Mouse (Mus musculus) forebrain, embryonic 12.5 days (tissue): ENCODE measurements around the gene Tmed4. TPM values are rescaled to one million over a fixed set of nuclear protein-coding genes. Genes with fewer than 3 reads are reported as not detected.

Source experiments
- ATAC-seq: fragments of 200-750 bp; cut with Nextera tagmentation; 2 replicates; pipeline ENCODE4 v1.8.0; 2017; ENCODE audit warnings: moderate TSS enrichment; ENCODE audit not compliant: low FRiP score
- H3K27ac ChIP-seq: fragments of 300-500 bp; sonication (generic); 2 replicates; pipeline ENCODE4 v1.5.1; 2016; ENCODE audit warnings: mild to moderate bottlenecking
- H3K27me3 ChIP-seq: fragments of 300-500 bp; sonication (generic); 2 replicates; pipeline ENCODE4 v1.6.1; 2016; ENCODE audit warnings: mild to moderate bottlenecking
- H3K36me3 ChIP-seq: fragments of 300-500 bp; sonication (generic); replicated peaks from 2 replicates; pipeline ENCODE4 v1.6.1; 2016; ENCODE audit warnings: mild to moderate bottlenecking
- H3K4me1 ChIP-seq: fragments of 300-500 bp; sonication (generic); 2 replicates; pipeline ENCODE4 v1.6.1; 2016
- H3K4me2 ChIP-seq: fragments of 300-500 bp; sonication (generic); 2 replicates; pipeline ENCODE4 v1.6.1; 2016; ENCODE audit warnings: mild to moderate bottlenecking, moderate library complexity
- H3K4me3 ChIP-seq: fragments of 300-500 bp; sonication (generic); replicated peaks from 2 replicates; pipeline ENCODE4 v1.5.1; 2016; ENCODE audit warnings: mild to moderate bottlenecking
- H3K9ac ChIP-seq: fragments of 300-500 bp; sonication (generic); 2 replicates; pipeline ENCODE4 v1.6.1; 2016; ENCODE audit warnings: mild to moderate bottlenecking
- H3K9me3 ChIP-seq: fragments of 300-500 bp; sonication (generic); 2 replicates; pipeline ENCODE4 v1.6.1; 2016
- WGBS: fragments of 180-500 bp; shearing (Covaris S2); methylation state at CpG from one replicate; pipeline ENCODE4 v1.1.7; 2016; 5-methylcytosine and 5-hydroxymethylcytosine counted together
- polyA plus RNA-seq: library from polyadenylated mRNA; unstranded; fragments of >200 nt; fragmentation: Nextera tagmentation; extraction: Ambion mirVana; gene quantifications from 2 replicates; pipeline ENCODE4 v1.2.1, GENCODE M21; 2016

The Tmed4 gene
- polyA plus RNA-seq, 1 experiment from 2014 or later, result 151 TPM

DNA sequence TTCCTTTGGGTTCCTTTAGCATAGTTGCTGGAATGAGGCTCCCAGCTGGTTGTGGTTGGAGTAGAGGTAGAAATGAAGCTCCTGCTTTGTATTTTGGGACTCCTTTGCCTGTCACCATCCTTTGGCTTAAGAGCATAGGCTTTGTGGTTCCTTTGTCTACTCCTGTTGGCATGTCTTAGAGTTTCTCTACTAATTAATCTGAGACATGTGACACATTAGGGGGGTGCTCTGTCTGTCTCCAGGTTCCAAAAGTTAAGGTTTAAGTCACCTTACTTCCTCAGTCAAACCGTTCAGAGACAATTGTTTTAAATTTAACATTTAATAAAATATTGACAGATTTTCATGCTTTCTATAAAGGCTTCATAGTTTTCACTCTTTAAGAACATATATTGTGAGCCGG, 18.9 kb upstream of the Tmed4 start:
- H3K27ac ChIP-seq, result no peak overlapping the region
- ATAC-seq, result no peak
- no peaks in the 10 kb centered on the region for H3K27me3 ChIP-seq
- 93% methylated on average over 2 of the region's 2 CpGs for WGBS
- H3K4me2 ChIP-seq, result no peak overlapping the region
- peaks cover 17% of the 10 kb centered on the region for H3K36me3 ChIP-seq
- H3K4me3 ChIP-seq, result no peak overlapping the region
- no peaks in the 10 kb centered on the region for H3K9me3 ChIP-seq
- no peak overlapping the region for H3K9ac ChIP-seq
- peaks cover 14% of the 10 kb centered on the region for H3K4me1 ChIP-seq

DNA sequence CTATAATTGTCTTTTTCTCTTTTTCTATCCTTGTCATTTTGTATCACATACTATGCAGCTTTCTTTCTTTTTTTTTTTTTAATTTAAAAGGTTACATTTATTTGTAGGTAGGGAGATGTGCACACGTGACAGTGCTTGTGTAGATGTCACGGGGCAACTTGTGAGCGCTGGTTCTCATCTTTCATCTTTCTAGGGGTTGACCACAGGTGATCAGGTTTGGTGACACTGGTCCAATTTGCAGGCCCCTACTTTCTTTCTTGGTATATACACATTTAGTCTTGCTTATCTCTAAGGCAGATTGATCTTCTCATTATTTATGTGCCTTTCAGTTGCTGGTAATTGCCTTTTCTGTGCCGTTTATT, 18.3 kb upstream of the Tmed4 start:
- peak overlapping the region; percentile 84 for H3K4me2 ChIP-seq
- no peak for ATAC-seq
- no peaks in the 10 kb centered on the region for H3K9me3 ChIP-seq
- H3K27ac ChIP-seq, result no peak overlapping the region
- peaks cover 14% of the 10 kb centered on the region for H3K4me1 ChIP-seq
- no peak overlapping the region for H3K9ac ChIP-seq
- WGBS, result 96% methylated on average over 4 of the region's 4 CpGs
- H3K4me3 ChIP-seq, result peak overlapping the region; percentile 83
- peaks cover 11% of the 10 kb centered on the region for H3K36me3 ChIP-seq
- no peaks in the 10 kb centered on the region for H3K27me3 ChIP-seq

DNA sequence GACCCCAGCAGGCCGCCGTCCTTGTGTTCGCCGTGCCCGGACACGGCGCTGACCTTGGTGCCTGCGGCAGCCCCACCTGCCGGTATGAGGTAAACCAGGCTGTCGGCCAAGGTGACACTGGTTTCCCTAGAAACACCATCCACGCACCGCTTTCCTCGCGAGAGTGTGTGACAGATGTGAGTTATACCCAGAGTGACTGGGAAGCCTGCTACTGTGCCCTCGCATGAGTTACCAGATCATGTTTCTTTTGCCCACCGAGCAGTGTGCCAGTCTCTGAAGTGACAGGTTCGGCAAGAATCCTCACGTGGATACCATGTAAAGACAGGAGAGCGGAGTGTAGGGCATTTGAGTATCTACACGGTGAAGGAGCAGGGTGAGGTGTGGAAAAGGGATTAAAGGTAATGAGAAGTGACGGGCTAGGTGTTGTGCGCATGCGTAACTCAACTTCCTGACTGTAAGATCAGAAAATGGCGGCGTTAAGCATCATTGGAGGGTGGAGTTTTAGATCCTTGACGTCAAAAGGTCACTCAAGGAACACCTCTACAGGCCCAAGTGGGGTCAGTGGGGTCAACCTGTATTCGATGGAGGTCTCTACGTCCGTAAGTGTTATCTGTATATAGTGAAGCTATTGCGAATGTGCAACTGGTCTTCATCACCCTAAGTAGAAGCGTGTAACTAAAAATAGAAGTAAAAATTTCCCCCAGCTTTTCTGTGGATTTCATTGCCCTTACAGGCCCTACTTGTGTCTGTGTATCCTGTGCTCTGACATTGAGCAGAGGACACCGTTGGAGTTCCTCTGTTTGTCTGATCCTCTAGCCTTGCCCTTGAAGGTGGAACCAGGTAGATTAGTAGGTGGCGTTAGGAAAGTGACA, 17.7 kb upstream of the Tmed4 start:
- peak overlapping the region; percentile 71 for H3K9ac ChIP-seq
- WGBS, result 18% methylated on average over 33 of the region's 33 CpGs
- H3K36me3 ChIP-seq, result peaks cover 5% of the 10 kb centered on the region; the same call in 1 of the 2 replicates
- no peaks in the 10 kb centered on the region for H3K9me3 ChIP-seq
- H3K27ac ChIP-seq, result peak overlapping the region; percentile 80
- H3K4me1 ChIP-seq, result peaks cover 14% of the 10 kb centered on the region
- no peaks in the 10 kb centered on the region for H3K27me3 ChIP-seq
- peak; percentile 2; the same call in 1 of the 2 replicates for ATAC-seq
- H3K4me2 ChIP-seq, result peak overlapping the region; percentile 84
- H3K4me3 ChIP-seq, result peak overlapping the region; percentile 83

DNA sequence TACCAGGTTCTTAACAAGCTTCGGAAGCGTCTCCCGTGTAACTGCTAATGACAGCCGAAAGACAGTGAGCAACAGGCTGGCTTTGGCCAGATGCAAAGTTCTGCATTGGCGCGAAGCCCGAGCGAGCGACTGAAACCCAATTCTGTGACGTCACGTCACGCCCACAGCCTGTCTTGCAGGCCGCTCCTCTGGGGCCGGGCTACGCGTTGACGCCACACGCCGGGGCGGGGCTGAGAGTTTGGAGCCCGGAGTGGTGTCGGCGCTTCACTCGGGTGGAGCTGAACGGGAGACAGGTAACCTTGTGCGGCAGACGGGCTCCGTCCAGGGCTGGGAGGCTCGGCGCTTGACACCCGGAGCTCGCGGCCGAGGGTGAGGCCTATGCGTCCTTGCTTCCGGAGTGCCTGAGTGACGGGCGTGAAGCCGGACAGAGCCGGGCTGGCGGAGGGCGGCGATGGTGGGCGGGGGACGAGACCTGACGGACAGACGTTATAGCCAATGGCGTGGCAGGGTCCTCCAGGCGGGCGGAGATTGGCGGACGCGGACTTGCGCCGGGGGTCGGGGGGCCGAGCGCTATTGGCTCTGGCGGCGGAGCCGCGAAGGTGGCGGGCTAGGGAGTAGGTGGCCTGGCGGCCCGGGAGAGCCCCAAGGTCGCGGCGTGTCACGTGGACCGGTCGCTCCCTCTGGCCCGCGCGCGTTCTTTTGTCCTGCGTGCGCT, 16.9 kb upstream of the Tmed4 start, which contains the start of gene Ogdh:
Gene Ogdh (plus strand): TSS at position 233 of the 715 bp plus-strand sequence.
- peak within 1 kb of the TSS; percentile 83 for H3K4me3 ChIP-seq
- 0% methylated on average over 63 of the region's 77 CpGs for WGBS
- peak; percentile 98 for ATAC-seq

DNA sequence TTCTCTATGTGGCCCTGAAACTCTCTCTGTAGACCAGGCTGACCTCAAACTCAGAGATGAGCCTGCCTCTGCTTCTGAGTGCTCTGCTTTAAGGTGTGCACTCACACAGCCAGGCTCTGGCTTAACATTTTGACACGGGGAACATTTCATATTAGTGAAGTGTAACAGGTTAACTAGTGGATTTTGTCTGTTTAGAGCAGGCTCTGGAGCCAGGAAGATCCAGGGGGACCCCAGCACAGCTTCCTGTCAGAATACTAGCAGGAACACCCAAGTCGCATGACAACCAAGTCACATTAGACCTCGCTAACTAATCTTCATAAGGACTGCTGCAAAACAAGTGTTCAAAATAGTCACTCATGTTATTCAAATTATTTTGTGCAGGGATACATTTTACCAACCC, 16.2 kb upstream of the Tmed4 start:
- peak overlapping the region; percentile 84 for H3K4me2 ChIP-seq
- no peaks in the 10 kb centered on the region for H3K36me3 ChIP-seq
- ATAC-seq, result no peak
- no peaks in the 10 kb centered on the region for H3K27me3 ChIP-seq
- H3K27ac ChIP-seq, result no peak overlapping the region; the same call in 1 of the 2 replicates
- H3K9ac ChIP-seq, result peak overlapping the region; percentile 71
- peak overlapping the region; percentile 83 for H3K4me3 ChIP-seq
- WGBS, result 28% methylated on average over 3 of the region's 3 CpGs
- H3K4me1 ChIP-seq, result peaks cover 14% of the 10 kb centered on the region
- no peaks in the 10 kb centered on the region for H3K9me3 ChIP-seq

More for the DNA sequence above, 16.9 kb upstream of the Tmed4 start, which contains the start of gene Ogdh:
- Histone ChIP-seq H3K4me1 (peaks cover 14% of the 10 kb centered on the region), H3K27me3 (no peaks in the 10 kb centered on the region), H3K9ac (peak within 1 kb of the TSS; percentile 71), H3K9me3 (no peaks in the 10 kb centered on the region), H3K27ac (peak within 1 kb of the TSS; percentile 80), H3K4me2 (peak within 1 kb of the TSS; percentile 84), H3K36me3 (no peaks in the 10 kb centered on the region)

- no peak overlapping the region for H3K4me2 ChIP-seq
- no peak for ATAC-seq
- H3K4me1 ChIP-seq, result peaks cover 14% of the 10 kb centered on the region
- no peak overlapping the region for H3K9ac ChIP-seq
- H3K27me3 ChIP-seq, result no peaks in the 10 kb centered on the region
- no peak overlapping the region for H3K27ac ChIP-seq
- no peak overlapping the region for H3K4me3 ChIP-seq
- H3K36me3 ChIP-seq, result no peaks in the 10 kb centered on the region
- 93% methylated on average over 3 of the region's 3 CpGs for WGBS
- H3K9me3 ChIP-seq, result no peaks in the 10 kb centered on the region
These were observed 15.5 kb upstream of the Tmed4 start for GRCm38 (mm10) chr11:6290138-6290537.

GRCm38 (mm10) chr11:6282940-6283339, 8.3 kb upstream of the Tmed4 start:
- H3K27me3 ChIP-seq, result no peaks in the 10 kb centered on the region
- H3K9ac ChIP-seq, result no peak overlapping the region
- H3K4me2 ChIP-seq, result no peak overlapping the region
- no peaks in the 10 kb centered on the region for H3K36me3 ChIP-seq
- 78% methylated on average over 3 of the region's 3 CpGs for WGBS
- no peaks in the 10 kb centered on the region for H3K4me1 ChIP-seq
- ATAC-seq, result no peak
- H3K27ac ChIP-seq, result no peak overlapping the region
- H3K9me3 ChIP-seq, result no peaks in the 10 kb centered on the region
- no peak overlapping the region for H3K4me3 ChIP-seq

DNA sequence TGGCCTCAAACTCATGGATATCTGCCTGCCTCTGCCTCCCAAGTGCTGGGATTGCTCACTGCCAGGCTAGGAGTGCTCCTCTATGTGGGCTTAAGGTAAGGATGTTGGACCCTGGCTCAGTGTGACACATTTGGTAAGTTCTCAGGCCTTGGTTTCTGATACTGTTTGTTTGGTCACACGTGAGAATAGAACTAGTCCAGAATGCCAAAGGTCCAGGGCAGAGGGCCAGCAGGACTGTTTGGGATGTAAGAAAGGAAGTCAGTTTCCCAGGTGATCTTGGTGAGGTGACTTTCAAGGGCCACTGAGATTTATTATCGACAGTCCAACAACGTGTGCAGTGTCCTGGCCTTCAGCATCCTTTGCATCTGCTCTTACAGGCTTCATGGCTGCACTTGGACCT, 1.8 kb upstream of the Tmed4 start:
- Histone ChIP-seq H3K36me3 (peaks cover 13% of the 10 kb centered on the region), H3K9me3 (no peaks in the 10 kb centered on the region), H3K4me1 (peaks cover 27% of the 10 kb centered on the region), H3K27me3 (no peaks in the 10 kb centered on the region), H3K4me2 (no peak overlapping the region), H3K4me3 (no peak overlapping the region), H3K9ac (no peak overlapping the region), H3K27ac (no peak overlapping the region)
- ATAC-seq, result no peak
- WGBS, result 85% methylated on average over 3 of the region's 3 CpGs

GRCm38 (mm10) chr11:6275094-6275484, 419 bp upstream of the Tmed4 start:
- no peaks in the 10 kb centered on the region for H3K27me3 ChIP-seq
- H3K4me3 ChIP-seq, result peak overlapping the region; percentile 99
- H3K36me3 ChIP-seq, result peaks cover 25% of the 10 kb centered on the region
- peak overlapping the region; percentile 80 for H3K27ac ChIP-seq
- WGBS, result 21% methylated on average over 7 of the region's 7 CpGs
- H3K4me1 ChIP-seq, result peaks cover 27% of the 10 kb centered on the region
- H3K9me3 ChIP-seq, result no peaks in the 10 kb centered on the region
- peak overlapping the region; percentile 87 for H3K4me2 ChIP-seq
- peak overlapping the region; percentile 96; the same call in 1 of the 2 replicates for H3K9ac ChIP-seq
- ATAC-seq, result peak; percentile 51

- Histone ChIP-seq H3K9ac (peak overlapping the region; percentile 96), H3K27ac (no peak overlapping the region)
These were observed 1.1 kb downstream of the Tmed4 start for GRCm38 (mm10) chr11:6273607-6274006.

GRCm38 (mm10) chr11:6267320-6268254, 7.1 kb downstream of the Tmed4 start, which contains the start of gene Ddx56:
Gene Ddx56, minus strand, starts transcription at chr11:6267772.
- no peaks in the 10 kb centered on the region for H3K27me3 ChIP-seq
- H3K9me3 ChIP-seq, result no peaks in the 10 kb centered on the region
- peak; percentile 98 for ATAC-seq
- WGBS, result 2% methylated on average over 50 of the region's 50 CpGs
- H3K9ac ChIP-seq, result peak within 1 kb of the TSS; percentile 87
- H3K27ac ChIP-seq, result peak within 1 kb of the TSS; percentile 97
- H3K4me3 ChIP-seq, result peak within 1 kb of the TSS; percentile 90
- H3K4me2 ChIP-seq, result peak within 1 kb of the TSS; percentile 91
- H3K4me1 ChIP-seq, result peaks cover 21% of the 10 kb centered on the region
- H3K36me3 ChIP-seq, result peaks cover 66% of the 10 kb centered on the region

More at GRCm38 (mm10) chr11:6273607-6274006, 1.1 kb downstream of the Tmed4 start:
- 68% methylated on average over 11 of the region's 11 CpGs for WGBS
- Histone ChIP-seq H3K4me2 (peak overlapping the region; percentile 87), H3K36me3 (peaks cover 30% of the 10 kb centered on the region), H3K27me3 (no peaks in the 10 kb centered on the region), H3K9me3 (no peaks in the 10 kb centered on the region), H3K4me1 (peaks cover 27% of the 10 kb centered on the region), H3K4me3 (peak overlapping the region; percentile 99)
- no peak for ATAC-seq
